9 mouse cellular contexts compared by ENCODE assay signal in genomic region chr13:46161261-46162024, GRCm38 (mm10).
DNase-seq lines count a peak whose midpoint lies in the region; ATAC-seq and TF ChIP-seq lines count a peak whose summit lies in the region.
"Had no signal": no experiment of that assay in that cellular context is flagged by ENCODE, and none has a peak within 500 bp of the region (broad histone marks: within the 10 kb centered on the region; RNA-seq: fewer than 3 reads in every experiment).

No protein-coding gene starts in this region.

- peak overlapping the region; percentile 2; the same call in 1 of the 2 replicates for H3K27ac ChIP-seq in embryonic facial prominence, embryonic 10.5 days (replicated peaks)
- H3K27ac ChIP-seq in heart, embryonic 13.5 days (replicated peaks) = no peak overlapping the region
- no peak overlapping the region for H3K27ac ChIP-seq in liver, postnatal 0 days (ENCODE audit: low read depth)
- H3K27ac ChIP-seq: macrophage had no signal

- H3K9ac ChIP-seq in heart, embryonic 13.5 days = peak overlapping the region; percentile 53
- no peak overlapping the region for H3K9ac ChIP-seq in liver, postnatal 0 days (replicated peaks)

- H3K4me3 ChIP-seq in embryonic facial prominence, embryonic 10.5 days = peak overlapping the region; percentile 40
- peak overlapping the region; percentile 32; the same call in 1 of the 2 replicates for H3K4me3 ChIP-seq in heart, embryonic 13.5 days
- no peak overlapping the region for H3K4me3 ChIP-seq in liver, postnatal 0 days (ENCODE audit: low read depth, low read length)

- DNase-seq in right cerebral cortex, adult 18-20 months = peak; percentile 12
- DNase-seq in right cerebral cortex, postnatal 14 days = no peak
- DNase-seq in embryonic facial prominence, embryonic 10.5 days (ENCODE audit: low spot score) = peak; percentile 45
- DNase-seq in liver, postnatal 0 days = no peak
- no peak for DNase-seq in lung, postnatal 14 days
- no peak for DNase-seq in yolk sac, embryonic 10.5 days (ENCODE audit: low spot score)

- WGBS in embryonic facial prominence, embryonic 10.5 days = 37% methylated on average over 13 of the region's 13 CpGs
- 45% methylated on average over 13 of the region's 13 CpGs for WGBS in heart, embryonic 13.5 days
- 48% methylated on average over 13 of the region's 13 CpGs for WGBS in liver, postnatal 0 days (ENCODE audit: insufficient replicate concordance)

- peak overlapping the region; percentile 63 for H3K4me2 ChIP-seq in heart, embryonic 13.5 days
- H3K4me2 ChIP-seq in liver, postnatal 0 days (ENCODE audit: low read depth, low read length) = peak overlapping the region; percentile 41; the same call in 1 of the 2 replicates

- no peak for TF ChIP-seq CTCF in liver, postnatal 0 days (IDR thresholded peaks at IDR 0.05; ENCODE audit: low read depth)

- peaks cover 20% of the 10 kb centered on the region for H3K4me1 ChIP-seq in embryonic facial prominence, embryonic 10.5 days
- H3K4me1 ChIP-seq in heart, embryonic 13.5 days = peaks cover 9% of the 10 kb centered on the region
- H3K4me1 ChIP-seq in liver, postnatal 0 days (ENCODE audit: insufficient read depth) = no peaks in the 10 kb centered on the region

- TF ChIP-seq EP300 in liver, postnatal 0 days (IDR thresholded peaks at IDR 0.05; ENCODE audit: low read depth) = no peak

- H3K27me3 ChIP-seq in embryonic facial prominence, embryonic 10.5 days (replicated peaks; ENCODE audit: low read depth, poor library complexity, severe bottlenecking) = no peaks in the 10 kb centered on the region
- no peaks in the 10 kb centered on the region for H3K27me3 ChIP-seq in heart, embryonic 13.5 days (replicated peaks)
- H3K27me3 ChIP-seq in liver, postnatal 0 days (ENCODE audit: insufficient read depth, low read length) = no peaks in the 10 kb centered on the region

- no peak; the same call in 1 of the 2 replicates for ATAC-seq in heart, embryonic 13.5 days (ENCODE audit: extremely low read depth, insufficient number of reproducible peaks, low FRiP score, low TSS enrichment)
- ATAC-seq in liver, postnatal 0 days = no peak
- no peak for ATAC-seq in activated CD4-positive, CD25-positive, alpha-beta regulatory T cell, adult 4 months

- no peaks in the 10 kb centered on the region for H3K36me3 ChIP-seq in embryonic facial prominence, embryonic 10.5 days (replicated peaks)
- H3K36me3 ChIP-seq in heart, embryonic 13.5 days = no peaks in the 10 kb centered on the region
- H3K36me3 ChIP-seq in liver, postnatal 0 days (replicated peaks; ENCODE audit: insufficient read depth, low read length) = no peaks in the 10 kb centered on the region

- H3K9me3 ChIP-seq in embryonic facial prominence, embryonic 10.5 days = no peaks in the 10 kb centered on the region
- no peaks in the 10 kb centered on the region; the same call in 1 of the 2 replicates for H3K9me3 ChIP-seq in heart, embryonic 13.5 days
- H3K9me3 ChIP-seq in liver, postnatal 0 days (ENCODE audit: low read length) = no peaks in the 10 kb centered on the region

Comparison
In these comparisons a context has a peak if more than half of its experiments do, and no peak if none do; other contexts are left out.
1. DNase-seq: peak in right cerebral cortex, adult 18-20 months (single experiment) and embryonic facial prominence, embryonic 10.5 days (single experiment); none in right cerebral cortex, postnatal 14 days (single experiment), liver, postnatal 0 days (single experiment), lung, postnatal 14 days (single experiment) and yolk sac, embryonic 10.5 days (single experiment).